Mouse (Mus musculus): ENCODE results near the gene March1.

- TF ChIP-seq CTCF (IDR thresholded peaks at IDR 0.05 in 2 of 3, conservative IDR thresholded peaks at IDR 0.05 in 1 of 3; ENCODE audit: control insufficient read depth in 1 of 3, insufficient read depth in 1 of 3, low read depth in 2 of 3, low read length in 3 of 3, poor library complexity in 1 of 3, severe bottlenecking in 1 of 3) (no peak), MYB (IDR thresholded peaks at IDR 0.05; ENCODE audit: low read depth, low read length) (no peak), GATA1 (IDR thresholded peaks at IDR 0.05; ENCODE audit: low read depth, low read length) (no peak), GABPA (IDR thresholded peaks at IDR 0.05; ENCODE audit: low read depth, low read length) (no peak), ZNF384 (IDR thresholded peaks at IDR 0.05; ENCODE audit: low read depth, low read length) (no peak), JUND (IDR thresholded peaks at IDR 0.05; ENCODE audit: low read depth, low read length) (no peak), ELF1 (IDR thresholded peaks at IDR 0.05; ENCODE audit: low read depth, low read length) (no peak), NELFE (IDR thresholded peaks at IDR 0.05; ENCODE audit: low read depth, low read length) (no peak), POLR2AphosphoS2 (IDR thresholded peaks at IDR 0.05; ENCODE audit: low read length) (no peak)
Observed at GRCm38 (mm10) chr8:66436804-66437203, 819.1 kb downstream of the March1 start.

All from MEL (cell line).